Mouse (Mus musculus) hindbrain, postnatal 0 days (tissue): Measurements from ENCODE around the gene Glo1. TPM values are rescaled to one million over a fixed set of nuclear protein-coding genes. Genes with fewer than 3 reads are reported as not detected.

ENCODE experiments used
- ATAC-seq: fragments of 200-750 bp; cut with Nextera tagmentation; 2 replicates; pipeline ENCODE4 v1.8.0; 2017; ENCODE audit warnings: mild to moderate bottlenecking, moderate TSS enrichment, moderate library complexity
- DNase-seq: peaks from one replicate; pipeline ENCODE4 v3.0.0-alpha.2; 2015; ENCODE audit warnings: low spot score
- H3K27ac ChIP-seq: fragments of 300-500 bp; sonication (generic); 2 replicates; pipeline ENCODE4 v1.5.1; 2014; ENCODE audit warnings: mild to moderate bottlenecking
- H3K27me3 ChIP-seq: fragments of 300-500 bp; sonication (generic); 2 replicates; pipeline ENCODE4 v1.6.1; 2014; ENCODE audit warnings: low read length, mixed read lengths; ENCODE audit not compliant: insufficient read depth
- H3K36me3 ChIP-seq: fragments of 300-500 bp; sonication (generic); 2 replicates; pipeline ENCODE4 v1.6.1; 2014; ENCODE audit warnings: low read length, mixed read lengths; ENCODE audit not compliant: insufficient read depth
- H3K4me1 ChIP-seq: fragments of 300-500 bp; sonication (generic); 2 replicates; pipeline ENCODE4 v1.6.1; 2014; ENCODE audit warnings: antibody characterized with exemption, low read length, mixed read lengths; ENCODE audit not compliant: insufficient read depth
- H3K4me2 ChIP-seq: fragments of 300-500 bp; sonication (generic); 2 replicates; pipeline ENCODE4 v1.6.1; 2014; ENCODE audit warnings: low read depth, mild to moderate bottlenecking, low read length, moderate library complexity, mixed read lengths
- H3K4me3 ChIP-seq: fragments of 300-500 bp; sonication (generic); 2 replicates; pipeline ENCODE4 v1.5.1; 2014; ENCODE audit warnings: low read length
- H3K9ac ChIP-seq: fragments of 300-500 bp; sonication (generic); replicated peaks from 2 replicates; pipeline ENCODE4 v1.6.1; 2014; ENCODE audit warnings: mild to moderate bottlenecking, low read length, moderate library complexity, mixed read lengths
- H3K9me3 ChIP-seq: fragments of 300-500 bp; sonication (generic); 2 replicates; pipeline ENCODE4 v1.6.1; 2016; ENCODE audit warnings: low read length, mixed read lengths
- CTCF ChIP-seq: IDR thresholded peaks from 2 replicates; pipeline ENCODE4 v1.5.1; 2016; ENCODE audit warnings: antibody characterized with exemption, control low read depth, low read depth
- WGBS: fragments of 180-500 bp; shearing (Covaris S2); extraction: QIAGEN DNeasy Blood & Tissue Kit; methylation state at CpG from one replicate; pipeline ENCODE4 v1.1.7; 2014; 5-methylcytosine and 5-hydroxymethylcytosine counted together
- polyA plus RNA-seq: library from polyadenylated mRNA; unstranded; fragments of >200 nt; fragmentation: Nextera tagmentation; extraction: Ambion mirVana; gene quantifications from 2 replicates; pipeline ENCODE4 v1.2.1, GENCODE M21; 2015
- total RNA-seq: library from RNA; depleted of rRNA; stranded (reverse); fragments of >200 nt; gene quantifications from 2 replicates; pipeline ENCODE4 v1.2.3, GENCODE M21; 2014

Gene Glo1
- total and polyA plus RNA-seq, 2 experiments from 2014 or later, result 165 to 212 TPM

DNA sequence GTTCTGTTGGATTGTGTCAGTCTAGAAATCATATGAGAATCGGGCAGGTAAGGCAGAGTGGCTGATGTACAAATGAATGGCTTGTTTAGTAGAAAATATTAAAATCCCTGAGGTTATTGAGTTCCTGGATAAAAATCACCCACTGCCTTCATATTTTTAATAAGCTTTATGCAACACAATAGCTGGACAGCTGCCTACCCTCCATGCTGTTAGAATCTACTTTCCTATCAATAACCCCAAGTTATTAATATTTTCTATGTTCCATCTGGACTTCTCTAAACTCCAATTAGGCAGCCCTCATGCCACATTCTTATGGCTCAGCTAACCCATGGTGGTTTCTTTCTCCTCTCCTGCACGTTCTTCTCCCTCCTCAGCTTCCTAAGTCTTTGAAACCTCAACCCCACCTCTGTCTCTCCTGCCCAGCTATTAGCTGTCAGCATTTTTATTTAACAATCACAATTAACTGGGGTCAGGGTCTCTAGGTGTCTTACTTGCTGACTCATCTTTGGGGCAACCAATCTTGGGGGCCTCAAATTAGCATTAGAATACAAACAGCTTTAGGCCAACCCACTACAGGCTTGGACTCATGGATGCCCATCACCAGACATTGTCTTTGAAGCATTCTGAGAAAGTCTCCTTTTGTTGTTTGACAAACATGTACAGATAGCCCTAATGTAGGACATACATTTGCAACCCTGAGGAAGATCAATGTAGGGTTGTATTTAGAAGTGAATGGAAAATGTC lies 43.2 kb downstream of the Glo1 start:
- 77% methylated on average over 2 of the region's 2 CpGs for WGBS
- ATAC-seq, result no peak

GRCm38 (mm10) chr17:30582313-30582712 lies 44.4 kb downstream of the Glo1 start:
- TF ChIP-seq CTCF, result no peak
- DNase-seq, result no peak
- Histone ChIP-seq H3K4me3 (no peak overlapping the region), H3K27ac (no peak overlapping the region), H3K4me1 (no peaks in the 10 kb centered on the region), H3K27me3 (no peaks in the 10 kb centered on the region), H3K9ac (no peak overlapping the region), H3K36me3 (no peaks in the 10 kb centered on the region), H3K9me3 (no peaks in the 10 kb centered on the region), H3K4me2 (no peak overlapping the region)
- 87% methylated on average over 3 of the region's 3 CpGs for WGBS
- no peak for ATAC-seq

More for the DNA sequence above, 43.2 kb downstream of the Glo1 start:
- Histone ChIP-seq H3K36me3 (no peaks in the 10 kb centered on the region), H3K9ac (no peak overlapping the region), H3K4me2 (no peak overlapping the region), H3K9me3 (no peaks in the 10 kb centered on the region), H3K27ac (no peak overlapping the region), H3K27me3 (no peaks in the 10 kb centered on the region), H3K4me1 (no peaks in the 10 kb centered on the region), H3K4me3 (no peak overlapping the region)
- DNase-seq, result no peak
- no peak for TF ChIP-seq CTCF

DNA sequence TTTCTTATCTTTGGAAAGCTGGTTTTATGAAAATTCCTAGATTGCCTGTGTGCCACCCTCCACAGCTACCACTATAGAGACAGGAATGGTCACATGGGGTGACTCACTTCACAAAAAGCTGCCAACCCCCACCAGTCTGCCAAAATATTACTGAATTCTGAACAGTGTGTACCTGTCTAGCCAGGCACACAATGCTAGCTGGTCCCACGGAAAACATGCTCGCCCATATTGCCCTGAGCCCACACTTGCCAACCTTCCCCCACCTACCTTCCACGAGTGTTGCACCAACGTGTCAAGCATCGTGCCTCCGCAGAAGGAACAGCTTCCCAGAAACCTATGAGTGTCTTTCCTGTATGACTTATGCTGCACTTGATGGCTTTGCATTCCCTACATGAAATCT lies 45.5 kb downstream of the Glo1 start:
- no peak overlapping the region for H3K9ac ChIP-seq
- H3K27me3 ChIP-seq, result no peaks in the 10 kb centered on the region
- no peaks in the 10 kb centered on the region for H3K9me3 ChIP-seq
- ATAC-seq (no peak), DNase-seq (no peak)
- no peak for TF ChIP-seq CTCF
- H3K4me1 ChIP-seq, result peaks cover 5% of the 10 kb centered on the region
- H3K36me3 ChIP-seq, result no peaks in the 10 kb centered on the region
- 87% methylated on average over 6 of the region's 6 CpGs for WGBS
- H3K4me3 ChIP-seq, result no peak overlapping the region
- no peak overlapping the region for H3K27ac ChIP-seq
- H3K4me2 ChIP-seq, result no peak overlapping the region

DNA sequence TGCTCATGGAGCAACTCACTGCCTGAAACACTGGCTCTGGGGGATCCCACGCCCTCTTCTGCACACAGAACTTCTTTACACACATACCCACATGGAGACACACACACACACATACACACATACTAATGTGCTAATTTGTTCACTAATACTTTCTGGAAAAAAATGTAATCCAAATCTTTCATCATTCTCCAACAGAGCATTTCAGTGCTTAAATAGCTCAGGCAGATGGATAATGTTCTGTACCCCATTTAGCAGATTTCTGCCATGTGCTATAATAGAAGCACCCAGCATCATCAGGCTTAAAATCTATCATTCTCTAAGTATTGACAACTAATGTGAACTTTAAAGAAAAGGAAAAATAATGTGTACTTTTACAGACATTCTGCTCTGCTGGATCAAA lies 45.9 kb downstream of the Glo1 start:
- Histone ChIP-seq H3K4me2 (no peak overlapping the region), H3K4me3 (no peak overlapping the region), H3K27me3 (no peaks in the 10 kb centered on the region), H3K27ac (no peak overlapping the region), H3K9me3 (no peaks in the 10 kb centered on the region), H3K36me3 (no peaks in the 10 kb centered on the region), H3K9ac (no peak overlapping the region), H3K4me1 (peaks cover 5% of the 10 kb centered on the region)
- no peak for TF ChIP-seq CTCF
- 83% methylated on average over 1 of the region's 1 CpGs for WGBS
- no peak for DNase-seq
- ATAC-seq, result no peak

DNA sequence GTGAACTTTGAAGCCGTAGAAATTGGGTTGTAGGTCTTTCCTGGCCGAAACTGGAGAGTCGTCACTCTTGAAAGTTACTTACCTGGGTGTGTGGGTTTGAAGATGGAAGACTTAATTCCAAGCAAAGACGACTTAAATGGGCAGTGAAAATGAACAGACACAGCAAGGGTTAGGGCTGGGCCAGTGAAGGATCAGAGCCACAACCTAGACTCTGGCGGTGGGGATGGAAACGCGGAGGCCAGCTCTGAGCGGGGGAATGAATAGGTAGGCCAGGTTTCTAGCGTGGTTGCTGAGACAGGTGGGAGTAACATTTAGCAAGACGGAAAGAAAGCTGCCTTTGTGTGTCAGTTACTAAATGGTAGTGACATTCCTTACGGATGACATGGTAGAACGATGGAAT lies 49.7 kb downstream of the Glo1 start:
- 59% methylated on average over 12 of the region's 12 CpGs for WGBS
- no peaks in the 10 kb centered on the region for H3K27me3 ChIP-seq
- H3K36me3 ChIP-seq, result no peaks in the 10 kb centered on the region
- H3K4me2 ChIP-seq, result peak overlapping the region; percentile 86
- DNase-seq (no peak), ATAC-seq (no peak)
- peak overlapping the region; percentile 95 for H3K27ac ChIP-seq
- peak overlapping the region; percentile 74 for H3K9ac ChIP-seq
- H3K4me1 ChIP-seq, result peaks cover 10% of the 10 kb centered on the region
- no peaks in the 10 kb centered on the region for H3K9me3 ChIP-seq
- H3K4me3 ChIP-seq, result peak overlapping the region; percentile 78
- TF ChIP-seq CTCF, result no peak

DNA sequence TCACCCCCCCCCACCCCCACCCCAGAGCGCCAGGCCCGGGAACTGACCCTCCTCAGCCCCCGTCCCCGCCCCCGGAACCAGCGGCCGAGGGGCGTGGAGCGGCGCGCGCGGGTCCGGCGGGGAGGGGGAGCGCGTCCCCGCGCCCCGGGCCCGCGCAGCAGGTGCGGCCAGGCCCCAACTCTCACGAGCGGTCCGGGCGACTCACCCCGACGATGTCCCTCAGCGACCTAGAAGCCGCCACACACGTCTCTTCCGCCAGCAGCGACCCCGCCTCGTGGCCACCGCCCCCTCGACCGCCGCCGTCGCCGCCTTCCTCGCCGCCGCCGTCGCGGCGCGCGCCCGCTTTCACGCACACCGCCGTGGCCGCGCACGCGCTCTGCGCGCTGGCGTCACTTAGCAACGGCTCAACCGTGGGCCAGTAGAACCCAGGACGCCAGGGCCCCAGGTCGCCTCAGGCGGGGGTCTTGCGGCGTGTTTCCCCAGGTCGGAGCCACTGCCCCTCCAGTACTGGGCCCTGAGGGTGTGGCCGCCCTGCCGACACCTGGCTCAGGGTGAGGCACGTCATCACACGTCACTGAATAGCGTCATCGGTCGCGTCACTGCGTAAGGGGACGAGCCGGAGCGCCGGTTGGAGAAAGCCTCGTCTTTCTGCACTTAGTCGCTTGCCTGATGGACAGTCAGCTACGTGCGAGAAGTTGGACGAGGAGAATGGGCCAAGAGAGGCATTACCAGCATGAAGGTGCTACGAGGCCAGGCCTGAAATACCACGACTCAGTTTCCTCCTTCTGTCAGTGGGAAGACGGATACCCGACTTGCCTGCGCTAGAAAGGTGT lies 50.5 kb downstream of the Glo1 start, which contains the start of gene Btbd9:
Gene Btbd9, minus strand, starts transcription at position 548 of the 833 bp plus-strand sequence.
- ATAC-seq, result peak; percentile 94
- Histone ChIP-seq H3K27ac (peak within 1 kb of the TSS; percentile 95), H3K4me1 (peaks cover 10% of the 10 kb centered on the region), H3K4me2 (peak within 1 kb of the TSS; percentile 86), H3K9me3 (no peaks in the 10 kb centered on the region), H3K9ac (peak within 1 kb of the TSS; percentile 74), H3K27me3 (no peaks in the 10 kb centered on the region), H3K4me3 (peak within 1 kb of the TSS; percentile 78), H3K36me3 (no peaks in the 10 kb centered on the region)
- TF ChIP-seq CTCF, result no peak
- peak; percentile 96 for DNase-seq
- WGBS, result under 1% methylated on average over 68 of the region's 94 CpGs
